13 mouse cellular contexts compared by ENCODE assay signal in genomic region chr1:72454733-72455201, GRCm38 (mm10).
DNase-seq lines count a peak whose midpoint lies in the region; ATAC-seq and TF ChIP-seq lines count a peak whose summit lies in the region.
"Had no signal": no experiment of that assay in that cellular context is flagged by ENCODE, and none has a peak within 500 bp of the region (broad histone marks: within the 10 kb centered on the region; RNA-seq: fewer than 3 reads in every experiment).

No protein-coding gene starts in this region.

- no peaks in the 10 kb centered on the region for H3K9me3 ChIP-seq in hindbrain, embryonic 13.5 days
- no peaks in the 10 kb centered on the region for H3K9me3 ChIP-seq in neural tube, embryonic 15.5 days (replicated peaks)
- H3K9me3 ChIP-seq: heart, embryonic 13.5 days had no signal

- no peak overlapping the region for H3K4me3 ChIP-seq in layer of hippocampus, adult 2 months
- H3K4me3 ChIP-seq in hindbrain, embryonic 13.5 days: no peak overlapping the region
- H3K4me3 ChIP-seq in neural tube, embryonic 15.5 days (replicated peaks): no peak overlapping the region
- H3K4me3 ChIP-seq: gastrocnemius, adult 2 months; heart, embryonic 13.5 days had no signal

- no peak overlapping the region for H3K27ac ChIP-seq in layer of hippocampus, adult 2 months
- H3K27ac ChIP-seq in hindbrain, embryonic 13.5 days: peak overlapping the region; percentile 90
- H3K27ac ChIP-seq in neural tube, embryonic 15.5 days (replicated peaks): peak overlapping the region; percentile 76
- H3K27ac ChIP-seq: gastrocnemius, adult 2 months; heart, embryonic 13.5 days; liver, embryonic 14.5 days had no signal

- no peaks in the 10 kb centered on the region for H3K27me3 ChIP-seq in hindbrain, embryonic 13.5 days
- H3K27me3 ChIP-seq in neural tube, embryonic 15.5 days (replicated peaks): no peaks in the 10 kb centered on the region
- H3K27me3 ChIP-seq: heart, embryonic 13.5 days had no signal

- TF ChIP-seq CTCF in layer of hippocampus, adult 2 months (conservative IDR thresholded peaks at IDR 0.05): 0 out of 2 replicates have a peak, but pooled peaks have one; percentile 3

- 45% methylated on average over 6 of the region's 6 CpGs for WGBS in hindbrain, embryonic 13.5 days
- 42% methylated on average over 6 of the region's 6 CpGs for WGBS in neural tube, embryonic 15.5 days

- ATAC-seq in hindbrain, embryonic 13.5 days (ENCODE audit: low FRiP score): peak; percentile 67
- peak; percentile 61 for ATAC-seq in neural tube, embryonic 15.5 days (ENCODE audit: low FRiP score)

- 0 out of 2 replicates have a peak, but pooled peaks cover 4% of the 10 kb centered on the region for H3K36me3 ChIP-seq in hindbrain, embryonic 13.5 days
- no peaks in the 10 kb centered on the region for H3K36me3 ChIP-seq in neural tube, embryonic 15.5 days
- H3K36me3 ChIP-seq: heart, embryonic 13.5 days had no signal

- peaks cover 30% of the 10 kb centered on the region for H3K4me1 ChIP-seq in hindbrain, embryonic 13.5 days (replicated peaks)
- peaks cover 31% of the 10 kb centered on the region for H3K4me1 ChIP-seq in neural tube, embryonic 15.5 days
- H3K4me1 ChIP-seq: heart, embryonic 13.5 days had no signal

- no peak overlapping the region for H3K9ac ChIP-seq in hindbrain, embryonic 13.5 days
- no peak overlapping the region for H3K9ac ChIP-seq in neural tube, embryonic 15.5 days (replicated peaks)
- H3K9ac ChIP-seq: heart, embryonic 13.5 days; liver, embryonic 14.5 days had no signal

- peak; percentile 30 to 38 for DNase-seq in cerebellum, postnatal 14 days
- no peak for DNase-seq in cerebellum, adult 9-11 months
- DNase-seq in layer of hippocampus, adult 2 months (ENCODE audit: low spot score in 2 of 2): no peak
- no peak for DNase-seq in layer of hippocampus, postnatal 14 days (ENCODE audit: low spot score in 2 of 2)
- no peak for DNase-seq in liver
- no peak for DNase-seq in heart, postnatal 4 days
- DNase-seq: adrenal gland, postnatal 14 days; gastrocnemius, adult 2 months; lung, postnatal 36 days had no signal

- H3K4me2 ChIP-seq in hindbrain, embryonic 13.5 days: no peak overlapping the region
- no peak overlapping the region for H3K4me2 ChIP-seq in neural tube, embryonic 15.5 days
- H3K4me2 ChIP-seq: heart, embryonic 13.5 days had no signal

Comparison
In these comparisons a context has a peak if more than half of its experiments do, and no peak if none do; other contexts are left out.
1. DNase-seq: peak in cerebellum, postnatal 14 days (2 of 2); none in cerebellum, adult 9-11 months (single experiment), layer of hippocampus, adult 2 months (0 of 2), layer of hippocampus, postnatal 14 days (0 of 2), liver (single experiment) and heart, postnatal 4 days (single experiment).